Mouse (Mus musculus): ENCODE measurements around the gene Igsf3. TPM values are rescaled to one million over a fixed set of nuclear protein-coding genes. Genes with fewer than 3 reads are reported as not detected.

Igsf3 gene
- polyA plus RNA-seq, 1 experiment, result 29.1 TPM

DNA sequence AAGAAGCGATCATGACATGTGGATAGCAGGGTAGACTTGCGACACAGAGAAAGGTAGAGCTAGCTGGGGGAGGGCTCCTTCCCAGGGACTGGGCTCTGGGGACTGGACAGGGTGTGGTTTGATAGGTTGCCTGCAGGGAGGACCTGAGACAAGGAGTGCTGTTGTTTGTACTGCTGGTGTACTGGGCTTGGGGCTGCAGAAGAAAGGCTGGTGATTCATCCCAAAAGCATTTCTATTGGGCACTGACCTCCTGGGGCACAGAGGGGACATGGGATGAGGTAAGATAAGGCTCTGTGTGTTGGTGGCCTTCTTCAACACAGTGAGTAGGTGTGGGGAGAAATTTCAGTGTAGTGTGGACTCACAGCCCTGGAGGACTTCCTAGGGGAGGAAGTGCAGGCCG, 29.2 kb downstream of the Igsf3 start:
- Histone ChIP-seq H3K4me3 (ENCODE audit: low read depth, low read length) (no peak overlapping the region), H3K27me3 (ENCODE audit: control insufficient read depth, insufficient read depth, low read length, poor library complexity, severe bottlenecking) (no peaks in the 10 kb centered on the region), H3K27ac (ENCODE audit: insufficient read depth, low read length) (peak overlapping the region; percentile 23), H3K9me3 (replicated peaks; ENCODE audit: control insufficient read depth, insufficient read depth, low read length, poor library complexity, severe bottlenecking) (no peaks in the 10 kb centered on the region), H3K4me1 (ENCODE audit: control insufficient read depth, insufficient read depth, low read length) (peaks cover 16% of the 10 kb centered on the region), H3K36me3 (ENCODE audit: control insufficient read depth, insufficient read depth, low read length, poor library complexity, severe bottlenecking) (no peaks in the 10 kb centered on the region), H3K9ac (ENCODE audit: low read depth, poor library complexity, severe bottlenecking) (no peak overlapping the region)
- TF ChIP-seq CTCF (IDR thresholded peaks at IDR 0.05; ENCODE audit: low read depth, low read length) (no peak), EP300 (IDR thresholded peaks at IDR 0.05; ENCODE audit: insufficient read depth, low read depth, low read length) (peak; percentile 72), POLR2A (IDR thresholded peaks at IDR 0.05; ENCODE audit: insufficient read depth, low read length) (no peak)

DNA sequence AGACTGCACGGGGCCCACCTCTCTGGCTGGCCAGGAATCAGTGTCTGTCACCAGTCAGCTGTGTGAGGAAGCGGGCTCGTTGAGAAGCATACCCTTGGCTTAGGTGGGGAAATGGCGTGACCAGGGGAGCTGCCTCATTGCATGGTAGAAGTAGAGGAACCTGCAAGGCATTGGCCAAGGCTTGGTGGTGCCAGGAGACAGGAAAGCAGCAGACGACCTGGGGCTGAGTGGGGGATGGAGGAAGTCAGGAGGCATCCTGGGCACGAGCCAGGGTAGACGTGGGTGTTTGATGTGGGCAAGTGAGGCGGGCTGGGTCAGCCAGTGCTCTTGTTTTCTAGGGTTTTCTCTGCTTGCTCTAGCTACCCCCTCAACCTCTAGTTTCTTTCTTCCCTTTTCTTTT, 30.7 kb downstream of the Igsf3 start:
- Histone ChIP-seq H3K4me1 (ENCODE audit: control insufficient read depth, insufficient read depth, low read length) (peaks cover 20% of the 10 kb centered on the region), H3K4me3 (ENCODE audit: low read depth, low read length) (no peak overlapping the region), H3K27me3 (ENCODE audit: control insufficient read depth, insufficient read depth, low read length, poor library complexity, severe bottlenecking) (no peaks in the 10 kb centered on the region), H3K27ac (ENCODE audit: insufficient read depth, low read length) (no peak overlapping the region), H3K9me3 (replicated peaks; ENCODE audit: control insufficient read depth, insufficient read depth, low read length, poor library complexity, severe bottlenecking) (no peaks in the 10 kb centered on the region), H3K9ac (ENCODE audit: low read depth, poor library complexity, severe bottlenecking) (no peak overlapping the region), H3K36me3 (ENCODE audit: control insufficient read depth, insufficient read depth, low read length, poor library complexity, severe bottlenecking) (no peaks in the 10 kb centered on the region)
- TF ChIP-seq EP300 (IDR thresholded peaks at IDR 0.05; ENCODE audit: insufficient read depth, low read depth, low read length) (no peak), CTCF (IDR thresholded peaks at IDR 0.05; ENCODE audit: low read depth, low read length) (no peak), POLR2A (IDR thresholded peaks at IDR 0.05; ENCODE audit: insufficient read depth, low read length) (no peak)

GRCm38 (mm10) chr3:101408953-101409750, 32.3 kb downstream of the Igsf3 start:
- Histone ChIP-seq H3K27me3 (ENCODE audit: control insufficient read depth, insufficient read depth, low read length, poor library complexity, severe bottlenecking) (no peaks in the 10 kb centered on the region), H3K9ac (ENCODE audit: low read depth, poor library complexity, severe bottlenecking) (peak overlapping the region; percentile 50), H3K9me3 (replicated peaks; ENCODE audit: control insufficient read depth, insufficient read depth, low read length, poor library complexity, severe bottlenecking) (no peaks in the 10 kb centered on the region), H3K4me3 (ENCODE audit: low read depth, low read length) (peak overlapping the region; percentile 40), H3K4me1 (ENCODE audit: control insufficient read depth, insufficient read depth, low read length) (peaks cover 21% of the 10 kb centered on the region), H3K27ac (ENCODE audit: insufficient read depth, low read length) (peak overlapping the region; percentile 71), H3K36me3 (ENCODE audit: control insufficient read depth, insufficient read depth, low read length, poor library complexity, severe bottlenecking) (no peaks in the 10 kb centered on the region)
- peak; percentile 96 for TF ChIP-seq EP300 (IDR thresholded peaks at IDR 0.05; ENCODE audit: insufficient read depth, low read depth, low read length)
- TF ChIP-seq CTCF (IDR thresholded peaks at IDR 0.05; ENCODE audit: low read depth, low read length), result no peak

GRCm38 (mm10) chr3:101410202-101410601, 33.3 kb downstream of the Igsf3 start:
- H3K4me3 ChIP-seq (ENCODE audit: low read depth, low read length), result 0 out of 2 replicates have a peak overlapping the region, but pooled peaks have one; percentile 24
- H3K4me1 ChIP-seq (ENCODE audit: control insufficient read depth, insufficient read depth, low read length), result peaks cover 20% of the 10 kb centered on the region
- TF ChIP-seq POLR2A (IDR thresholded peaks at IDR 0.05; ENCODE audit: insufficient read depth, low read length) (no peak), EP300 (IDR thresholded peaks at IDR 0.05; ENCODE audit: insufficient read depth, low read depth, low read length) (peak; percentile 30; the same call in 1 of the 2 replicates)
- no peaks in the 10 kb centered on the region for H3K27me3 ChIP-seq (ENCODE audit: control insufficient read depth, insufficient read depth, low read length, poor library complexity, severe bottlenecking)
- H3K36me3 ChIP-seq (ENCODE audit: control insufficient read depth, insufficient read depth, low read length, poor library complexity, severe bottlenecking), result no peaks in the 10 kb centered on the region
- no peaks in the 10 kb centered on the region for H3K9me3 ChIP-seq (replicated peaks; ENCODE audit: control insufficient read depth, insufficient read depth, low read length, poor library complexity, severe bottlenecking)
- H3K9ac ChIP-seq (ENCODE audit: low read depth, poor library complexity, severe bottlenecking), result peak overlapping the region; percentile 50; the same call in 1 of the 2 replicates
- H3K27ac ChIP-seq (ENCODE audit: insufficient read depth, low read length), result peak overlapping the region; percentile 71

DNA sequence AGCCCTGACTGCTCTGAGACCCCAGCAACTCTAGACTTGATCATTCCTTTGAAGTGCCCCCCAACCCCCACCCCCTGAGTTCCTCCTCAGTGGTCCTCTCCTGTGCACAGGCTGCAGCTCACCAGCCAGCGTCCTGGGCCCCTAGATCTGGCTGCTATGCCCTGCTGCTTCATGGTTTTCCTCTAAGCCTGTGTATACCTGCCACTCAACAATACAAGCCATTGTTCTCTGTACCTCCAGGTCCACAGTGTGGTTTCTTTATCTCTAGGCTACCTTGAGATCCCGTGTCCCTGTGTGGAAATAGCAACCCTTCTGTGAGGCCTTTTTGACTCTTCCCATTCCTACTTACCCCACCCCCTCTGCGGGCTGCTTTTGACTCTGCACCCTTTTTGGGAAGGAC, 33.9 kb downstream of the Igsf3 start:
- Histone ChIP-seq H3K36me3 (ENCODE audit: control insufficient read depth, insufficient read depth, low read length, poor library complexity, severe bottlenecking) (no peaks in the 10 kb centered on the region), H3K9me3 (replicated peaks; ENCODE audit: control insufficient read depth, insufficient read depth, low read length, poor library complexity, severe bottlenecking) (no peaks in the 10 kb centered on the region), H3K4me3 (ENCODE audit: low read depth, low read length) (no peak overlapping the region), H3K27ac (ENCODE audit: insufficient read depth, low read length) (peak overlapping the region; percentile 97), H3K27me3 (ENCODE audit: control insufficient read depth, insufficient read depth, low read length, poor library complexity, severe bottlenecking) (no peaks in the 10 kb centered on the region), H3K9ac (ENCODE audit: low read depth, poor library complexity, severe bottlenecking) (no peak overlapping the region), H3K4me1 (ENCODE audit: control insufficient read depth, insufficient read depth, low read length) (peaks cover 18% of the 10 kb centered on the region)
- TF ChIP-seq EP300 (IDR thresholded peaks at IDR 0.05; ENCODE audit: insufficient read depth, low read depth, low read length) (no peak), POLR2A (IDR thresholded peaks at IDR 0.05; ENCODE audit: insufficient read depth, low read length) (no peak), CTCF (IDR thresholded peaks at IDR 0.05; ENCODE audit: low read depth, low read length) (no peak)

- H3K9me3 ChIP-seq (replicated peaks; ENCODE audit: control insufficient read depth, insufficient read depth, low read length, poor library complexity, severe bottlenecking), result no peaks in the 10 kb centered on the region
- H3K9ac ChIP-seq (ENCODE audit: low read depth, poor library complexity, severe bottlenecking), result 0 out of 2 replicates have a peak overlapping the region, but pooled peaks have one; percentile 51
- TF ChIP-seq CTCF (IDR thresholded peaks at IDR 0.05; ENCODE audit: low read depth, low read length) (no peak), POLR2A (IDR thresholded peaks at IDR 0.05; ENCODE audit: insufficient read depth, low read length) (no peak), EP300 (IDR thresholded peaks at IDR 0.05; ENCODE audit: insufficient read depth, low read depth, low read length) (0 out of 2 replicates have a peak, but pooled peaks have one; percentile 16)
- no peaks in the 10 kb centered on the region for H3K36me3 ChIP-seq (ENCODE audit: control insufficient read depth, insufficient read depth, low read length, poor library complexity, severe bottlenecking)
- H3K27me3 ChIP-seq (ENCODE audit: control insufficient read depth, insufficient read depth, low read length, poor library complexity, severe bottlenecking), result no peaks in the 10 kb centered on the region
- peak overlapping the region; percentile 97 for H3K27ac ChIP-seq (ENCODE audit: insufficient read depth, low read length)
- 0 out of 2 replicates have a peak overlapping the region, but pooled peaks have one; percentile 6 for H3K4me3 ChIP-seq (ENCODE audit: low read depth, low read length)
- peaks cover 18% of the 10 kb centered on the region for H3K4me1 ChIP-seq (ENCODE audit: control insufficient read depth, insufficient read depth, low read length)
Observed at GRCm38 (mm10) chr3:101411626-101412025, 34.7 kb downstream of the Igsf3 start.

All from ES-Bruce4 (cell line).